Mouse (Mus musculus) lung, adult 2 months (tissue): Measurements from ENCODE around the gene Aanat.

Experiments used
- CTCF ChIP-seq: fragments of 200-500 bp; IDR thresholded peaks from 2 replicates; pipeline ENCODE4 v1.5.1; 2011; ENCODE audit warnings: mild to moderate bottlenecking, low read length, control low read depth; ENCODE audit not compliant: insufficient read depth
- POLR2A ChIP-seq: fragments of 200-500 bp; IDR thresholded peaks from 2 replicates; pipeline ENCODE4 v1.6.1; 2011; ENCODE audit warnings: low read depth, mild to moderate bottlenecking, control low read depth, low read length, borderline replicate concordance; ENCODE audit errors: extremely low read depth

DNA sequence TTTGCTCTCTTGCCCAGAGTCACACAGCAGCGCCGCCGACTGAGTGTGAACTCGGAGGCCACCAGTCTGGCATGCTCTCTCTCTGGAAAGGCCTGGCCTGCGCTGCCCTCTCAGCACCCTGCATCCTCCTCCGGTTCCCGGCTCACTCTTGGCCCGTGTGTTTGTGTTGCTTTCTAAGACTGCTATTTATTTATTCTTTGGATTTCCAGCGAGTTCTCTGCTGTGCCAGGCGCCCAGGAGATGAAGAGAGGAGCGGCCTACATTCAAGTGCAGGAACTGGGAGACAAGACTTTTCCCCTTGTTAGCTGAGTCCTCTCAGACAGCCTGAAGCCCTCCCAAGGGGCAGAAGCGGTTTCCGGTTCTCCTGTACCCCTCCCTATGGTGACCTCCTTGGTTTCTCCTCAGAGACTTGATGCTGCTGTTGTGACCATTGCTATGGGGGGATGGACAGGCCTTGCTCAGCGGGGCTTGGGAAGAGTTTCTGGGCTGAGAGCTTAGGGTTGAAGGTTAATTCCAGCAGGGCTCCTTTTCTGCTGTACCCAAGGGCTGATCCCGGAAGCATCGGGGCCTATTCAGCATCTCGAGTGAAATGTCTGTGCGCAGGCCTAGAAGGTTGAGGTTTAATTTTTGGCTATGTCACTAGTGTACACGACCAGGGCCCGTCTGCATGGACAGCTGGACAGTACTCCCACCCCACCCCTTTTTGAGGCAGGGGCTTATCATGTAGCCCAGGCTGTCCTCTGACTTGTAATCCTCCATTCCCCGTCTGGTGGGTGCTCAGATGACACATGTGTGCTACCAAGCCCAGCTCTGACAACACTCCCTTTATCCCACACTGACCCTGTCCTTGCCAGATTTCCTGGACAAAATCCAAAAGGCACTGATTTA lies 58.2 kb downstream of the Aanat start:
- TF ChIP-seq CTCF (no peak), POLR2A (no peak)
